Mouse (Mus musculus) midbrain, embryonic 10.5 days (tissue): ENCODE measurements around the gene Cyth3. TPM values are rescaled to one million over a fixed set of nuclear protein-coding genes. Genes with fewer than 3 reads are reported as not detected.

Experiments
- DNase-seq: peaks from one replicate; pipeline ENCODE4 v3.0.0-alpha.2; 2017; ENCODE audit warnings: low spot score
- H3K27ac ChIP-seq: fragments of 300-500 bp; sonication (generic); replicated peaks from 2 replicates; pipeline ENCODE4 v1.5.1; 2016; ENCODE audit warnings: mild to moderate bottlenecking
- H3K27me3 ChIP-seq: fragments of 300-500 bp; sonication (generic); 2 replicates; pipeline ENCODE4 v1.6.1; 2016; ENCODE audit warnings: low read depth, mild to moderate bottlenecking; ENCODE audit not compliant: poor library complexity, severe bottlenecking
- H3K36me3 ChIP-seq: fragments of 300-500 bp; sonication (generic); 2 replicates; pipeline ENCODE4 v1.6.1; 2016; ENCODE audit warnings: mild to moderate bottlenecking, moderate library complexity
- H3K4me1 ChIP-seq: fragments of 300-500 bp; sonication (generic); 2 replicates; pipeline ENCODE4 v1.6.1; 2016
- H3K4me3 ChIP-seq: fragments of 300-500 bp; sonication (generic); 2 replicates; pipeline ENCODE4 v1.5.1; 2016; ENCODE audit warnings: mild to moderate bottlenecking, moderate library complexity
- H3K9me3 ChIP-seq: fragments of 300-500 bp; sonication (generic); replicated peaks from 2 replicates; pipeline ENCODE4 v1.6.1; 2016; ENCODE audit warnings: mild to moderate bottlenecking
- WGBS: fragments of 180-500 bp; shearing (Covaris S2); methylation state at CpG from one replicate; pipeline ENCODE4 v1.1.7; 2016; 5-methylcytosine and 5-hydroxymethylcytosine counted together
- polyA plus RNA-seq: library from polyadenylated mRNA; unstranded; fragments of >200 nt; fragmentation: Nextera tagmentation; extraction: Ambion mirVana; gene quantifications from 2 replicates; pipeline ENCODE4 v1.2.1, GENCODE M21; 2016

Gene Cyth3
- polyA plus RNA-seq, 1 experiment from 2014 or later = 28.1 TPM

- H3K27ac ChIP-seq = no peak overlapping the region
- WGBS = 82% methylated on average over 6 of the region's 6 CpGs
- H3K36me3 ChIP-seq = peaks cover 24% of the 10 kb centered on the region
- H3K9me3 ChIP-seq = no peaks in the 10 kb centered on the region
- DNase-seq = no peak
- no peaks in the 10 kb centered on the region for H3K27me3 ChIP-seq
- no peak overlapping the region for H3K4me3 ChIP-seq
- H3K4me1 ChIP-seq = peaks cover 9% of the 10 kb centered on the region
These were observed 61.4 kb downstream of the Cyth3 start for GRCm38 (mm10) chr5:143683696-143684095.

- H3K4me1 ChIP-seq = peaks cover 5% of the 10 kb centered on the region
- peaks cover 24% of the 10 kb centered on the region for H3K36me3 ChIP-seq
- H3K4me3 ChIP-seq = no peak overlapping the region
- 91% methylated on average over 8 of the region's 8 CpGs for WGBS
- DNase-seq = no peak
- H3K27me3 ChIP-seq = no peaks in the 10 kb centered on the region
- no peak overlapping the region for H3K27ac ChIP-seq
- H3K9me3 ChIP-seq = no peaks in the 10 kb centered on the region
These were observed 62.7 kb downstream of the Cyth3 start for GRCm38 (mm10) chr5:143684911-143685390.

- 92% methylated on average over 3 of the region's 3 CpGs for WGBS
- Histone ChIP-seq H3K4me1 (peaks cover 4% of the 10 kb centered on the region; the same call in 1 of the 2 replicates), H3K9me3 (no peaks in the 10 kb centered on the region), H3K27ac (no peak overlapping the region), H3K27me3 (no peaks in the 10 kb centered on the region), H3K4me3 (no peak overlapping the region), H3K36me3 (peaks cover 24% of the 10 kb centered on the region)
- DNase-seq = no peak
These were observed 64.2 kb downstream of the Cyth3 start for GRCm38 (mm10) chr5:143686456-143686855.

- H3K4me1 ChIP-seq = peaks cover 4% of the 10 kb centered on the region; the same call in 1 of the 2 replicates
- WGBS = 92% methylated on average over 3 of the region's 3 CpGs
- DNase-seq = no peak
- H3K27ac ChIP-seq = no peak overlapping the region
- H3K9me3 ChIP-seq = no peaks in the 10 kb centered on the region
- peaks cover 27% of the 10 kb centered on the region for H3K36me3 ChIP-seq
- no peaks in the 10 kb centered on the region for H3K27me3 ChIP-seq
- no peak overlapping the region for H3K4me3 ChIP-seq
These were observed 65.3 kb downstream of the Cyth3 start for GRCm38 (mm10) chr5:143687589-143687988.

GRCm38 (mm10) chr5:143690392-143690791 lies 68.1 kb downstream of the Cyth3 start:
- Histone ChIP-seq H3K4me1 (no peaks in the 10 kb centered on the region), H3K4me3 (no peak overlapping the region), H3K36me3 (peaks cover 34% of the 10 kb centered on the region), H3K27ac (no peak overlapping the region), H3K27me3 (no peaks in the 10 kb centered on the region), H3K9me3 (no peaks in the 10 kb centered on the region)
- 91% methylated on average over 9 of the region's 9 CpGs for WGBS
- no peak for DNase-seq

- WGBS = 94% methylated on average over 5 of the region's 5 CpGs
- Histone ChIP-seq H3K27ac (no peak overlapping the region), H3K27me3 (no peaks in the 10 kb centered on the region), H3K9me3 (no peaks in the 10 kb centered on the region), H3K36me3 (peaks cover 34% of the 10 kb centered on the region), H3K4me3 (no peak overlapping the region), H3K4me1 (no peaks in the 10 kb centered on the region)
- DNase-seq = no peak
These were observed 68.7 kb downstream of the Cyth3 start for GRCm38 (mm10) chr5:143690926-143691325.

- Histone ChIP-seq H3K4me1 (0 out of 2 replicates have a peak, but pooled peaks cover 2% of the 10 kb centered on the region), H3K4me3 (no peak overlapping the region), H3K36me3 (peaks cover 26% of the 10 kb centered on the region; the same call in 1 of the 2 replicates), H3K9me3 (no peaks in the 10 kb centered on the region), H3K27me3 (no peaks in the 10 kb centered on the region), H3K27ac (no peak overlapping the region)
- no peak for DNase-seq
- 82% methylated on average over 3 of the region's 3 CpGs for WGBS
These were observed 74.1 kb downstream of the Cyth3 start for GRCm38 (mm10) chr5:143696323-143696722.

GRCm38 (mm10) chr5:143698454-143698853 lies 76.2 kb downstream of the Cyth3 start:
- H3K4me1 ChIP-seq = peaks cover 6% of the 10 kb centered on the region; the same call in 1 of the 2 replicates
- no peak overlapping the region for H3K4me3 ChIP-seq
- 95% methylated on average over 4 of the region's 4 CpGs for WGBS
- no peaks in the 10 kb centered on the region for H3K9me3 ChIP-seq
- DNase-seq = no peak
- H3K36me3 ChIP-seq = peaks cover 38% of the 10 kb centered on the region
- H3K27ac ChIP-seq = no peak overlapping the region
- H3K27me3 ChIP-seq = no peaks in the 10 kb centered on the region

- H3K4me1 ChIP-seq = peaks cover 6% of the 10 kb centered on the region; the same call in 1 of the 2 replicates
- no peak overlapping the region for H3K4me3 ChIP-seq
- no peak for DNase-seq
- WGBS = 89% methylated on average over 5 of the region's 5 CpGs
- H3K27ac ChIP-seq = no peak overlapping the region
- peaks cover 53% of the 10 kb centered on the region for H3K36me3 ChIP-seq
- no peaks in the 10 kb centered on the region for H3K9me3 ChIP-seq
- no peaks in the 10 kb centered on the region for H3K27me3 ChIP-seq
These were observed 78.0 kb downstream of the Cyth3 start for GRCm38 (mm10) chr5:143700247-143700646.

GRCm38 (mm10) chr5:143701074-143701473 lies 78.8 kb downstream of the Cyth3 start:
- no peak overlapping the region for H3K4me3 ChIP-seq

GRCm38 (mm10) chr5:143704875-143705658 lies 82.8 kb downstream of the Cyth3 start:
- Histone ChIP-seq H3K4me1 (peaks cover 13% of the 10 kb centered on the region), H3K27ac (no peak overlapping the region), H3K4me3 (no peak overlapping the region), H3K9me3 (no peaks in the 10 kb centered on the region), H3K36me3 (peaks cover 73% of the 10 kb centered on the region), H3K27me3 (no peaks in the 10 kb centered on the region)
- WGBS = 84% methylated on average over 13 of the region's 13 CpGs
- DNase-seq = no peak

More at GRCm38 (mm10) chr5:143701074-143701473, 78.8 kb downstream of the Cyth3 start:
- Histone ChIP-seq H3K4me1 (peaks cover 6% of the 10 kb centered on the region; the same call in 1 of the 2 replicates), H3K36me3 (peaks cover 52% of the 10 kb centered on the region), H3K9me3 (no peaks in the 10 kb centered on the region), H3K27ac (peak overlapping the region; percentile 30; the same call in 1 of the 2 replicates), H3K27me3 (no peaks in the 10 kb centered on the region)
- DNase-seq = no peak
- 90% methylated on average over 10 of the region's 10 CpGs for WGBS

GRCm38 (mm10) chr5:143705659-143705982 lies 83.4 kb downstream of the Cyth3 start:
- WGBS = 84% methylated on average over 1 of the region's 1 CpGs
- Histone ChIP-seq H3K36me3 (peaks cover 79% of the 10 kb centered on the region), H3K9me3 (no peaks in the 10 kb centered on the region), H3K27ac (no peak overlapping the region), H3K4me3 (no peak overlapping the region), H3K27me3 (no peaks in the 10 kb centered on the region), H3K4me1 (peaks cover 13% of the 10 kb centered on the region)
- no peak for DNase-seq
